Mouse (Mus musculus) liver, postnatal 0 days (tissue): ENCODE data around the gene Sacs. TPM values are rescaled to one million over a fixed set of nuclear protein-coding genes. Genes with fewer than 3 reads are reported as not detected.
"Not testable (repeated sequence)": the region's sequence is repeated elsewhere in the genome, so short reads cannot be mapped to it uniquely, and the experiment has no call there.

Source experiments
- ATAC-seq: fragments of 200-750 bp; cut with Nextera tagmentation; 2 replicates; pipeline ENCODE4 v1.8.0; 2017; ENCODE audit warnings: mild to moderate bottlenecking, moderate library complexity
- DNase-seq: peaks from one replicate; pipeline ENCODE4 v3.0.0-alpha.2; 2016
- H3K27ac ChIP-seq: fragments of 300-500 bp; sonication (generic); 2 replicates; pipeline ENCODE4 v1.5.1; 2014; ENCODE audit warnings: antibody characterized with exemption, moderate library complexity, mild to moderate bottlenecking, low read depth
- H3K27me3 ChIP-seq: fragments of 300-500 bp; sonication (generic); 2 replicates; pipeline ENCODE4 v1.6.1; 2014; ENCODE audit warnings: low read length, control low read depth, mixed read lengths; ENCODE audit not compliant: insufficient read depth
- H3K36me3 ChIP-seq: fragments of 300-500 bp; sonication (generic); replicated peaks from 2 replicates; pipeline ENCODE4 v1.6.1; 2014; ENCODE audit warnings: mild to moderate bottlenecking, control low read depth, low read length, moderate library complexity, mixed read lengths; ENCODE audit not compliant: insufficient read depth
- H3K4me1 ChIP-seq: fragments of 300-500 bp; sonication (generic); 2 replicates; pipeline ENCODE4 v1.6.1; 2014; ENCODE audit warnings: antibody characterized with exemption, mild to moderate bottlenecking, control low read depth; ENCODE audit not compliant: insufficient read depth
- H3K4me2 ChIP-seq: fragments of 300-500 bp; sonication (generic); 2 replicates; pipeline ENCODE4 v1.6.1; 2014; ENCODE audit warnings: low read depth, mild to moderate bottlenecking, low read length, moderate library complexity, mixed read lengths
- H3K4me3 ChIP-seq: fragments of 300-500 bp; sonication (generic); 2 replicates; pipeline ENCODE4 v1.5.1; 2014; ENCODE audit warnings: low read depth, low read length
- H3K9ac ChIP-seq: fragments of 300-500 bp; sonication (generic); replicated peaks from 2 replicates; pipeline ENCODE4 v1.6.1; 2014; ENCODE audit warnings: mild to moderate bottlenecking, moderate library complexity
- H3K9me3 ChIP-seq: fragments of 300-500 bp; sonication (generic); 2 replicates; pipeline ENCODE4 v1.6.1; 2016; ENCODE audit warnings: mild to moderate bottlenecking, control low read depth, low read length, mixed read lengths
- CTCF ChIP-seq: sonication (generic); IDR thresholded peaks from 2 replicates; pipeline ENCODE4 v1.5.1; 2016; ENCODE audit warnings: antibody characterized with exemption, low read depth
- EP300 ChIP-seq: IDR thresholded peaks from 2 replicates; pipeline ENCODE4 v1.6.1; 2016; ENCODE audit warnings: antibody characterized with exemption, low read depth, mild to moderate bottlenecking
- WGBS: fragments of 180-500 bp; shearing (Covaris S2); extraction: QIAGEN DNeasy Blood & Tissue Kit; methylation state at CpG from one replicate; pipeline ENCODE4 v1.1.7; 2014; ENCODE audit not compliant: insufficient replicate concordance; 5-methylcytosine and 5-hydroxymethylcytosine counted together
- polyA plus RNA-seq: library from polyadenylated mRNA; unstranded; fragments of >200 nt; fragmentation: Nextera tagmentation; extraction: Ambion mirVana; gene quantifications from 2 replicates; pipeline ENCODE4 v1.2.1, GENCODE M21; 2015

Sacs gene
- polyA plus RNA-seq, 1 experiment from 2014 or later = 0.43 TPM

- ATAC-seq (no peak), DNase-seq (no peak)
- H3K27me3 ChIP-seq = no peaks in the 10 kb centered on the region
- no peak overlapping the region for H3K27ac ChIP-seq
- H3K9me3 ChIP-seq = no peaks in the 10 kb centered on the region
- H3K4me3 ChIP-seq = no peak overlapping the region
- TF ChIP-seq EP300 = no peak
- no peak for TF ChIP-seq CTCF
- H3K4me2 ChIP-seq = no peak overlapping the region
- H3K36me3 ChIP-seq = no peaks in the 10 kb centered on the region
- no peaks in the 10 kb centered on the region for H3K4me1 ChIP-seq
- 81% methylated on average over 6 of the region's 6 CpGs for WGBS
- H3K9ac ChIP-seq = no peak overlapping the region
Measured at GRCm38 (mm10) chr14:61154900-61155585, 16.8 kb downstream of the Sacs start.

- Histone ChIP-seq H3K27me3 (no peaks in the 10 kb centered on the region), H3K9ac (no peak overlapping the region), H3K4me2 (no peak overlapping the region), H3K4me3 (no peak overlapping the region), H3K4me1 (no peaks in the 10 kb centered on the region), H3K9me3 (no peaks in the 10 kb centered on the region), H3K27ac (no peak overlapping the region), H3K36me3 (no peaks in the 10 kb centered on the region)
- ATAC-seq (no peak), DNase-seq (no peak)
- no peak for TF ChIP-seq CTCF
Measured at GRCm38 (mm10) chr14:61155687-61156086, 17.4 kb downstream of the Sacs start.

- not testable (repeated sequence) for H3K4me1 ChIP-seq, H3K4me2 ChIP-seq, H3K27me3 ChIP-seq, H3K9ac ChIP-seq, ATAC-seq, DNase-seq, H3K27ac ChIP-seq, H3K9me3 ChIP-seq, H3K4me3 ChIP-seq, H3K36me3 ChIP-seq
- 75% methylated on average over 4 of the region's 7 CpGs for WGBS
Measured at GRCm38 (mm10) chr14:61157426-61157825, 19.2 kb downstream of the Sacs start.

- DNase-seq = no peak
- 79% methylated on average over 1 of the region's 1 CpGs for WGBS
- Histone ChIP-seq H3K36me3 (no peaks in the 10 kb centered on the region), H3K4me2 (no peak overlapping the region), H3K4me1 (no peaks in the 10 kb centered on the region), H3K9me3 (no peaks in the 10 kb centered on the region), H3K9ac (no peak overlapping the region), H3K4me3 (no peak overlapping the region), H3K27me3 (no peaks in the 10 kb centered on the region), H3K27ac (no peak overlapping the region)
- no peak for TF ChIP-seq CTCF
- no peak for TF ChIP-seq EP300
- ATAC-seq = no peak
Measured at GRCm38 (mm10) chr14:61160920-61161319, 22.7 kb downstream of the Sacs start.

GRCm38 (mm10) chr14:61161367-61162334, 23.4 kb downstream of the Sacs start:
- Histone ChIP-seq H3K36me3 (no peaks in the 10 kb centered on the region), H3K9me3 (no peaks in the 10 kb centered on the region), H3K9ac (no peak overlapping the region), H3K27ac (no peak overlapping the region), H3K4me2 (no peak overlapping the region), H3K4me1 (no peaks in the 10 kb centered on the region), H3K27me3 (no peaks in the 10 kb centered on the region), H3K4me3 (no peak overlapping the region)
- TF ChIP-seq EP300 (no peak), CTCF (no peak)
- WGBS = 49% methylated on average over 10 of the region's 10 CpGs
- ATAC-seq (no peak), DNase-seq (no peak)

- Histone ChIP-seq H3K4me1 (no peaks in the 10 kb centered on the region), H3K9me3 (no peaks in the 10 kb centered on the region), H3K27me3 (no peaks in the 10 kb centered on the region), H3K36me3 (no peaks in the 10 kb centered on the region), H3K9ac (no peak overlapping the region), H3K4me2 (no peak overlapping the region), H3K4me3 (no peak overlapping the region), H3K27ac (no peak overlapping the region)
- WGBS = 71% methylated on average over 3 of the region's 3 CpGs
- ATAC-seq = no peak
- TF ChIP-seq EP300 (no peak), CTCF (no peak)
- DNase-seq = no peak
Measured at GRCm38 (mm10) chr14:61164461-61164860, 26.2 kb downstream of the Sacs start.
